Mouse (Mus musculus) cerebellum, adult 2 months (tissue): ENCODE data around the gene Smu1.

ENCODE experiments used
- CTCF ChIP-seq: fragments of 200-500 bp; IDR thresholded peaks from 2 replicates; pipeline ENCODE4 v1.5.1; 2011; ENCODE audit warnings: low read depth, mild to moderate bottlenecking, control low read depth, low read length, moderate library complexity, borderline replicate concordance; ENCODE audit not compliant: insufficient read depth
- POLR2A ChIP-seq: fragments of 200-500 bp; IDR thresholded peaks from 2 replicates; pipeline ENCODE4 v1.6.1; 2011; ENCODE audit warnings: low read length, control low read depth, borderline replicate concordance; ENCODE audit not compliant: insufficient read depth

- TF ChIP-seq CTCF = no peak
- TF ChIP-seq POLR2A = no peak
Measured at GRCm38 (mm10) chr4:40701796-40702195, 55.9 kb downstream of the Smu1 start.
